ENCODE assay signal across 9 mouse cellular contexts in the genomic region with DNA sequence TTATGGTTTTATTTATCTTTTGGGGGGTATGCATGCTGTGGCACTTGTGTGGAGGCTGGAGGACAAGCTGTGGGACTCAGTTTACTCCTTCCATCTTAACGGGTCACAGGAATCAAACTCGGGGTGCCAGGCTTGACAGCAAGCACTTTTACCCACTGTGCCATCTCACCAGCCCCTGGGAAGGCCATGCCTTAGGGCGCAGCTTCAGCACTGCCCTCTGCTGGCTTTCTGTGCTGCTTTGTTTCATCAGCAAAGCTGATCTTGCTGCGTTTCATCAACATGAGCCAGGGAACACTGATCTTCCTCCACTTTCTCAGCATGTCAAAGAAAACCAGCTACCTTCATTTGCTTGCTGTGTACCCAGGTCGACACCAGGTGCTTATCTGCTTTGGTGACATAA.
DNase-seq lines count a peak whose midpoint lies in the region; ATAC-seq and TF ChIP-seq lines count a peak whose summit lies in the region.
"Had no signal": no experiment of that assay in that cellular context is flagged by ENCODE, and none has a peak within 500 bp of the region (broad histone marks: within the 10 kb centered on the region; RNA-seq: fewer than 3 reads in every experiment).

No protein-coding gene starts in this region.

- peak; percentile 67 for TF ChIP-seq CTCF in brain, embryonic 14.5 days (IDR thresholded peaks at IDR 0.05; ENCODE audit: borderline replicate concordance, extremely low read depth, insufficient read depth, insufficient read length)

- ATAC-seq in hindbrain, embryonic 16.5 days: no peak

- no peak overlapping the region for H3K4me2 ChIP-seq in hindbrain, embryonic 16.5 days (ENCODE audit: low read length)
- H3K4me2 ChIP-seq: liver, embryonic 15.5 days had no signal

- no peak overlapping the region for H3K4me3 ChIP-seq in hindbrain, embryonic 10.5 days
- no peak overlapping the region for H3K4me3 ChIP-seq in hindbrain, embryonic 16.5 days (ENCODE audit: low read length)
- H3K4me3 ChIP-seq: liver, embryonic 15.5 days had no signal

- no peak for TF ChIP-seq POLR2A in brain, embryonic 14.5 days (IDR thresholded peaks at IDR 0.05; ENCODE audit: borderline replicate concordance, extremely low read depth, insufficient read depth, insufficient read length, poor library complexity, severe bottlenecking)

- no peak overlapping the region for H3K27ac ChIP-seq in hindbrain, embryonic 10.5 days
- no peak overlapping the region for H3K27ac ChIP-seq in hindbrain, embryonic 16.5 days (ENCODE audit: low read depth, low read length)
- H3K27ac ChIP-seq: liver, embryonic 15.5 days had no signal

- no peaks in the 10 kb centered on the region for H3K27me3 ChIP-seq in hindbrain, embryonic 10.5 days (ENCODE audit: insufficient read depth, poor library complexity, severe bottlenecking)
- no peaks in the 10 kb centered on the region for H3K27me3 ChIP-seq in hindbrain, embryonic 16.5 days (replicated peaks; ENCODE audit: control insufficient read depth, insufficient read depth, low read length)

- no peaks in the 10 kb centered on the region for H3K36me3 ChIP-seq in hindbrain, embryonic 10.5 days
- no peaks in the 10 kb centered on the region for H3K36me3 ChIP-seq in hindbrain, embryonic 16.5 days (ENCODE audit: control insufficient read depth, insufficient read depth, low read length)
- H3K36me3 ChIP-seq: liver, embryonic 15.5 days had no signal

- H3K9me3 ChIP-seq in hindbrain, embryonic 10.5 days: no peaks in the 10 kb centered on the region
- no peaks in the 10 kb centered on the region for H3K9me3 ChIP-seq in hindbrain, embryonic 16.5 days (ENCODE audit: control insufficient read depth, low read length)
- H3K9me3 ChIP-seq: liver, embryonic 15.5 days had no signal

- DNase-seq in hindbrain, embryonic 10.5 days (ENCODE audit: low spot score): peak; percentile 29
- peak; percentile 30 to 49 for DNase-seq in CD8-positive naive resting alpha-beta T cell, adult 2 months (ENCODE audit: low read depth in 2 of 2, low spot score in 2 of 2)
- peak; percentile 67 for DNase-seq in brain, embryonic 14.5 days (ENCODE audit: low read depth)
- peak; percentile 46 for DNase-seq in gastrocnemius, postnatal 10 days
- peak; percentile 26 to 32 for DNase-seq in layer of hippocampus, postnatal 14 days (ENCODE audit: low spot score in 2 of 2)
- DNase-seq in naive thymus-derived CD4-positive, alpha-beta T cell, adult 2 months (ENCODE audit: low read depth): peak; percentile 72
- DNase-seq in thymus, postnatal 14 days: peak; percentile 80

- H3K4me1 ChIP-seq in hindbrain, embryonic 10.5 days (replicated peaks): no peaks in the 10 kb centered on the region
- no peaks in the 10 kb centered on the region for H3K4me1 ChIP-seq in hindbrain, embryonic 16.5 days (ENCODE audit: control insufficient read depth, insufficient read depth, low read depth, low read length)
- H3K4me1 ChIP-seq: liver, embryonic 15.5 days had no signal

- no peak overlapping the region for H3K9ac ChIP-seq in hindbrain, embryonic 16.5 days (ENCODE audit: low read depth, low read length)
- H3K9ac ChIP-seq: liver, embryonic 15.5 days had no signal

- WGBS in hindbrain, embryonic 10.5 days: 27% methylated on average over 5 of the region's 5 CpGs
- WGBS in hindbrain, embryonic 16.5 days: 40% methylated on average over 5 of the region's 5 CpGs

Comparison
In these comparisons a context has a peak if more than half of its experiments do, and no peak if none do; other contexts are left out.
1. DNase-seq: peak in every context shown above with its lines; median percentile 80 in thymus, postnatal 14 days; 72 in naive thymus-derived CD4-positive, alpha-beta T cell, adult 2 months; 67 in brain, embryonic 14.5 days; 46 in gastrocnemius, postnatal 10 days; 40 in CD8-positive naive resting alpha-beta T cell, adult 2 months; 29 in hindbrain, embryonic 10.5 days; 29 in layer of hippocampus, postnatal 14 days.